Mouse (Mus musculus): ENCODE results near the gene Rpa3.

DNA sequence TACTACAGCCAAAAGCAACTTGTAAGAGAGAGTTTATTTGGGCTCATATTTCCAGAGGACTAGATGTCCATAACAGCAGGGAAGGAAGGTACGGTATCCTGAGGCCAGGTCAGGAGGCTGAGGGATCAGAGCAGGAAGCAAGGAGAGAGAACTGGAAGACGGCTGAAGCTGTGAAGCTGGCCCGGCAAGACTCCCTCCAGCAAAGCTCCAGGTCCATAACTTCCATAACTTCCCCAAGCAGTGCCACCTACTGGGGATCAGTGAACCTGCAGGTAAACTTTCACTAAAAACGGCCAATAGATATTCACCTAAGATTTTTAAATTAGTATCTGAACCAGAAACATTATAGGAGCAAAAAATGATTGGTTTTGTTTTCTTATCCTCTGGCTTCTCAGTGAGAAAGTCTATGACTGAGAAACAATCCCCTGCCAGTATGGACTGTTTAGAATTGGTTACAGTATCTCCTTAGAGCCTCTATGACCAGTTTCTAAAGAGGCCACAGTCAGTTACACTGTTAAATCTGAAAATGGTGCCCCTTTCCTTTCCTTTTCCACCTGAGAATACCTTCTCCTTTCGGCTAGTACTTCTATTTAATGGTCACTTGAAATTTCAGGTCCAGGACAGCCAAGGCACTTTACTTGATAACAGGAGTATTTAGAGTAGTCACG is 15.5 kb upstream of the Rpa3 start:
- TF ChIP-seq CTCF (IDR thresholded peaks at IDR 0.05; ENCODE audit: borderline replicate concordance, extremely low read depth, insufficient read depth, insufficient read length) (peak; percentile 67; the same call in 1 of the 2 replicates), POLR2A (IDR thresholded peaks at IDR 0.05; ENCODE audit: borderline replicate concordance, extremely low read depth, insufficient read depth, insufficient read length, poor library complexity, severe bottlenecking) (no peak)

Data from brain, embryonic 14.5 days (tissue).